Mouse (Mus musculus): Measurements from ENCODE around the gene Rcc1l.

- TF ChIP-seq CTCF (IDR thresholded peaks at IDR 0.05; ENCODE audit: extremely low read depth, insufficient read length, insufficient replicate concordance, low read depth, low read length) (no peak), POLR2A (IDR thresholded peaks at IDR 0.05; ENCODE audit: low read depth, low read length) (no peak)
Observed at GRCm38 (mm10) chr5:134100232-134100771, 76.3 kb downstream of the Rcc1l start.
